Mouse (Mus musculus): ENCODE measurements around the gene Lhfpl3. TPM values are rescaled to one million over a fixed set of nuclear protein-coding genes. Genes with fewer than 3 reads are reported as not detected.

Lhfpl3 gene
- polyA plus RNA-seq, 1 experiment: 0.49 TPM

- Histone ChIP-seq H3K4me3 (ENCODE audit: insufficient read depth, low read length) (no peak overlapping the region), H3K27ac (ENCODE audit: insufficient read depth, low read length) (no peak overlapping the region), H3K4me1 (ENCODE audit: control insufficient read depth, insufficient read depth, low read length) (no peaks in the 10 kb centered on the region)
- TF ChIP-seq CTCF (IDR thresholded peaks at IDR 0.05; ENCODE audit: borderline replicate concordance, insufficient read depth, low read length) (no peak), POLR2A (IDR thresholded peaks at IDR 0.05; ENCODE audit: low read depth, low read length) (no peak)
Observed at GRCm38 (mm10) chr5:23006207-23006606, 260.3 kb downstream of the Lhfpl3 start.

- Histone ChIP-seq H3K27ac (ENCODE audit: insufficient read depth, low read length) (no peak overlapping the region), H3K4me1 (ENCODE audit: control insufficient read depth, insufficient read depth, low read length) (no peaks in the 10 kb centered on the region), H3K4me3 (ENCODE audit: insufficient read depth, low read length) (no peak overlapping the region)
- TF ChIP-seq POLR2A (IDR thresholded peaks at IDR 0.05; ENCODE audit: low read depth, low read length): no peak
Observed at GRCm38 (mm10) chr5:23010460-23010859, 264.6 kb downstream of the Lhfpl3 start.

- no peak overlapping the region for H3K4me3 ChIP-seq (ENCODE audit: insufficient read depth, low read length)
- TF ChIP-seq CTCF (IDR thresholded peaks at IDR 0.05; ENCODE audit: borderline replicate concordance, insufficient read depth, low read length) (no peak), POLR2A (IDR thresholded peaks at IDR 0.05; ENCODE audit: low read depth, low read length) (no peak)
- H3K27ac ChIP-seq (ENCODE audit: insufficient read depth, low read length): no peak overlapping the region
- no peaks in the 10 kb centered on the region for H3K4me1 ChIP-seq (ENCODE audit: control insufficient read depth, insufficient read depth, low read length)
Observed at GRCm38 (mm10) chr5:23013997-23014396, 268.1 kb downstream of the Lhfpl3 start.

- no peak for TF ChIP-seq CTCF (IDR thresholded peaks at IDR 0.05; ENCODE audit: borderline replicate concordance, insufficient read depth, low read length)
- no peak for TF ChIP-seq POLR2A (IDR thresholded peaks at IDR 0.05; ENCODE audit: low read depth, low read length)
- no peak overlapping the region for H3K4me3 ChIP-seq (ENCODE audit: insufficient read depth, low read length)
- no peaks in the 10 kb centered on the region for H3K4me1 ChIP-seq (ENCODE audit: control insufficient read depth, insufficient read depth, low read length)
- no peak overlapping the region for H3K27ac ChIP-seq (ENCODE audit: insufficient read depth, low read length)
Observed at GRCm38 (mm10) chr5:23015587-23016335, 269.9 kb downstream of the Lhfpl3 start.

GRCm38 (mm10) chr5:23034944-23035726 is 289.3 kb downstream of the Lhfpl3 start:
- Histone ChIP-seq H3K27ac (ENCODE audit: insufficient read depth, low read length) (no peak overlapping the region), H3K4me1 (ENCODE audit: control insufficient read depth, insufficient read depth, low read length) (no peaks in the 10 kb centered on the region), H3K4me3 (ENCODE audit: insufficient read depth, low read length) (no peak overlapping the region)
- no peak for TF ChIP-seq POLR2A (IDR thresholded peaks at IDR 0.05; ENCODE audit: low read depth, low read length)
- TF ChIP-seq CTCF (IDR thresholded peaks at IDR 0.05; ENCODE audit: borderline replicate concordance, insufficient read depth, low read length): no peak

- no peak overlapping the region for H3K27ac ChIP-seq (ENCODE audit: insufficient read depth, low read length)
- TF ChIP-seq POLR2A (IDR thresholded peaks at IDR 0.05; ENCODE audit: low read depth, low read length) (no peak), CTCF (IDR thresholded peaks at IDR 0.05; ENCODE audit: borderline replicate concordance, insufficient read depth, low read length) (no peak)
- H3K4me3 ChIP-seq (ENCODE audit: insufficient read depth, low read length): no peak overlapping the region
- H3K4me1 ChIP-seq (ENCODE audit: control insufficient read depth, insufficient read depth, low read length): no peaks in the 10 kb centered on the region
Observed at GRCm38 (mm10) chr5:23035727-23036029, 289.8 kb downstream of the Lhfpl3 start.

- no peak for TF ChIP-seq POLR2A (IDR thresholded peaks at IDR 0.05; ENCODE audit: low read depth, low read length)
- TF ChIP-seq CTCF (IDR thresholded peaks at IDR 0.05; ENCODE audit: borderline replicate concordance, insufficient read depth, low read length): no peak
- no peak overlapping the region for H3K4me3 ChIP-seq (ENCODE audit: insufficient read depth, low read length)
- no peaks in the 10 kb centered on the region for H3K4me1 ChIP-seq (ENCODE audit: control insufficient read depth, insufficient read depth, low read length)
- no peak overlapping the region for H3K27ac ChIP-seq (ENCODE audit: insufficient read depth, low read length)
Observed at GRCm38 (mm10) chr5:23040429-23040828, 294.6 kb downstream of the Lhfpl3 start.

GRCm38 (mm10) chr5:23042862-23043261 is 297.0 kb downstream of the Lhfpl3 start:
- no peak overlapping the region for H3K4me3 ChIP-seq (ENCODE audit: insufficient read depth, low read length)
- no peaks in the 10 kb centered on the region for H3K4me1 ChIP-seq (ENCODE audit: control insufficient read depth, insufficient read depth, low read length)
- TF ChIP-seq CTCF (IDR thresholded peaks at IDR 0.05; ENCODE audit: borderline replicate concordance, insufficient read depth, low read length) (no peak), POLR2A (IDR thresholded peaks at IDR 0.05; ENCODE audit: low read depth, low read length) (no peak)
- no peak overlapping the region for H3K27ac ChIP-seq (ENCODE audit: insufficient read depth, low read length)

GRCm38 (mm10) chr5:23049083-23049663 is 303.3 kb downstream of the Lhfpl3 start:
- Histone ChIP-seq H3K4me3 (ENCODE audit: insufficient read depth, low read length) (no peak overlapping the region), H3K27ac (ENCODE audit: insufficient read depth, low read length) (no peak overlapping the region), H3K4me1 (ENCODE audit: control insufficient read depth, insufficient read depth, low read length) (no peaks in the 10 kb centered on the region)
- TF ChIP-seq CTCF (IDR thresholded peaks at IDR 0.05; ENCODE audit: borderline replicate concordance, insufficient read depth, low read length) (no peak), POLR2A (IDR thresholded peaks at IDR 0.05; ENCODE audit: low read depth, low read length) (no peak)

GRCm38 (mm10) chr5:23051458-23051857 is 305.6 kb downstream of the Lhfpl3 start:
- H3K27ac ChIP-seq (ENCODE audit: insufficient read depth, low read length): no peak overlapping the region
- no peak overlapping the region for H3K4me3 ChIP-seq (ENCODE audit: insufficient read depth, low read length)
- H3K4me1 ChIP-seq (ENCODE audit: control insufficient read depth, insufficient read depth, low read length): no peaks in the 10 kb centered on the region
- TF ChIP-seq POLR2A (IDR thresholded peaks at IDR 0.05; ENCODE audit: low read depth, low read length): no peak
- no peak for TF ChIP-seq CTCF (IDR thresholded peaks at IDR 0.05; ENCODE audit: borderline replicate concordance, insufficient read depth, low read length)

All from embryonic fibroblast, embryonic 13.5 days (primary cell).